Mouse (Mus musculus) thymus, postnatal 36 days (tissue): Measurements from ENCODE around the gene Gapt.

Source experiments
- DNase-seq, 2 experiments: peaks; one replicate each; pipeline ENCODE4 v3.0.0; 2022; ENCODE audit warnings: mixed read lengths in 2 of 2

Gapt gene

GRCm38 (mm10) chr13:110342602-110343001 is 14.4 kb downstream of the Gapt start:
- no peak for DNase-seq

- DNase-seq = no peak
Observed at GRCm38 (mm10) chr13:110332958-110333597, 23.9 kb downstream of the Gapt start.

- no peak for DNase-seq
Observed at GRCm38 (mm10) chr13:110318746-110319145, 38.3 kb downstream of the Gapt start.

GRCm38 (mm10) chr13:110307188-110307587 is 49.8 kb downstream of the Gapt start:
- no peak for DNase-seq
